ENCODE assay signal across 19 mouse cellular contexts in the genomic region with DNA sequence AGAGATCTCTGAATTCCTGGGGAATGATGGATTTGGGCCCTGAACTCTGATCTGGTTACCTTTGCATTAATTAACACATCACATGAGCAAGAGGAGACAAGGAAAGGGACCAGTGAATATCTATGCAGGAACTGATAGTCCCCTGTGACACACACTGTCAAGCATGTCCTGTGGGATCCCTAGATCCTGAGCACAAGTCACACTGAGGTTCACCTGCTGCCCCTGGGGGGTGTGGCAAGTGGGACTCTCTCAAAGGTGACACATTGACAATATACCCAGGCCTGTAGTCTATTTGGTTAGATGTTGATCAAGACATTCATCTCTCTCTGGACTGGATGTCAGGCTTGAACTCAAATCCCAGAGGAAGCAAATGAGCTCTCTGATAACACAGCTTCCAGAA.
"Had no signal": no experiment of that assay in that cellular context is flagged by ENCODE, and none has a peak within 500 bp of the region (broad histone marks: within the 10 kb centered on the region; RNA-seq: fewer than 3 reads in every experiment).

No protein-coding gene starts in this region.

- H3K9ac ChIP-seq: limb, embryonic 13.5 days; liver, embryonic 12.5 days; liver, embryonic 15.5 days; lung, embryonic 15.5 days; midbrain, embryonic 12.5 days; neural tube, embryonic 13.5 days; stomach, embryonic 15.5 days had no signal

- H3K27me3 ChIP-seq: limb, embryonic 13.5 days; liver, embryonic 12.5 days; liver, embryonic 15.5 days; lung, embryonic 15.5 days; midbrain, embryonic 12.5 days; neural tube, embryonic 13.5 days; stomach, embryonic 15.5 days had no signal

- DNase-seq: layer of hippocampus, adult 9-11 months; liver; retina, postnatal 1 day; right cerebral cortex, postnatal 25 days; spleen, adult 18-20 months; thymus, adult 18-20 months; thymus, postnatal 36 days had no signal

- H3K27ac ChIP-seq: kidney, postnatal 0 days; limb, embryonic 10.5 days; limb, embryonic 13.5 days; liver, embryonic 12.5 days; liver, embryonic 15.5 days; lung, embryonic 15.5 days; macrophage; midbrain, embryonic 12.5 days; stomach, embryonic 15.5 days had no signal

- H3K9me3 ChIP-seq: limb, embryonic 10.5 days; limb, embryonic 13.5 days; liver, embryonic 12.5 days; liver, embryonic 15.5 days; lung, embryonic 15.5 days; midbrain, embryonic 12.5 days; neural tube, embryonic 13.5 days; stomach, embryonic 15.5 days had no signal

- H3K4me2 ChIP-seq: limb, embryonic 13.5 days; liver, embryonic 12.5 days; liver, embryonic 15.5 days; lung, embryonic 15.5 days; midbrain, embryonic 12.5 days; neural tube, embryonic 13.5 days; stomach, embryonic 15.5 days had no signal

- ATAC-seq: liver, embryonic 12.5 days had no signal

- H3K36me3 ChIP-seq: limb, embryonic 10.5 days; limb, embryonic 13.5 days; liver, embryonic 12.5 days; liver, embryonic 15.5 days; lung, embryonic 15.5 days; midbrain, embryonic 12.5 days; neural tube, embryonic 13.5 days; stomach, embryonic 15.5 days had no signal

- H3K4me1 ChIP-seq: lung, embryonic 15.5 days had no signal

- H3K4me3 ChIP-seq: layer of hippocampus, adult 2 months; limb, embryonic 10.5 days; limb, embryonic 13.5 days; liver, embryonic 12.5 days; liver, embryonic 15.5 days; lung, embryonic 15.5 days; midbrain, embryonic 12.5 days; myocyte; neural tube, embryonic 13.5 days; stomach, embryonic 15.5 days had no signal
